Mouse (Mus musculus) brown adipose tissue, adult 24 weeks (tissue): ENCODE data around the gene Mad1l1. TPM values are rescaled to one million over a fixed set of nuclear protein-coding genes. Genes with fewer than 3 reads are reported as not detected.

Experiments used
- H3K27ac ChIP-seq: fragments of 200-500 bp; replicated peaks from 2 replicates; pipeline ENCODE4 v1.5.1; 2012; ENCODE audit warnings: low read depth, mild to moderate bottlenecking, low read length
- H3K4me1 ChIP-seq: fragments of 200-500 bp; 2 replicates; pipeline ENCODE4 v1.6.1; 2012; ENCODE audit warnings: low read length, mixed read lengths; ENCODE audit not compliant: control insufficient read depth, insufficient read depth, insufficient read length
- H3K4me3 ChIP-seq: fragments of 200-500 bp; 2 replicates; pipeline ENCODE4 v1.5.1; 2012; ENCODE audit warnings: low read depth, mild to moderate bottlenecking, low read length, moderate library complexity; ENCODE audit not compliant: insufficient read depth
- polyA plus RNA-seq: library from polyadenylated mRNA; stranded (reverse); fragments of >200 nt; gene quantifications from 2 replicates; pipeline ENCODE4 v1.2.4, GENCODE M21; 2012; ENCODE audit not compliant: missing spikeins, insufficient read depth, insufficient read length

Mad1l1 gene
- polyA plus RNA-seq, 1 experiment: 2.7 TPM

GRCm38 (mm10) chr5:140055431-140055830 lies 265.9 kb downstream of the Mad1l1 start:
- no peak overlapping the region for H3K4me3 ChIP-seq
- H3K4me1 ChIP-seq: peaks cover 3% of the 10 kb centered on the region; the same call in 1 of the 2 replicates
- no peak overlapping the region for H3K27ac ChIP-seq

DNA sequence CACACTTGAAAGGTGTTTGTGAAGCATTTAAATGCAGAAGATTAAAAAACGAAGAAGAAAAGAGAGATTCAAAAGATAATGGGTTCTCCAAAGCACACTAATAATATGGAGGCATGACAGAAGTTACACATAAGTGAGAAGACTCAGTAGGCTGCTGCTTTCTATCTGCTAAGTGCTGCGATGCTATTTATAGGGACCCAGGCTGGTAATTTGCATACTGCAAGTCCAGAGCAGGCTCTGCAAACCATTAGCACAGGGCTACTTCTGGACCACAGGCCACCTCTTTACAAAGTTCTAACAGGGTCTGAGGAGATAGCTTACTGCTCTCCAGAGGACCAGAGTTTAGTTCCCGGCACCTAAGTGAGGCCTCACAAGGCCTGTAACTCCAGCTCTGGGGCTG lies 267.7 kb downstream of the Mad1l1 start:
- no peak overlapping the region for H3K4me3 ChIP-seq

DNA sequence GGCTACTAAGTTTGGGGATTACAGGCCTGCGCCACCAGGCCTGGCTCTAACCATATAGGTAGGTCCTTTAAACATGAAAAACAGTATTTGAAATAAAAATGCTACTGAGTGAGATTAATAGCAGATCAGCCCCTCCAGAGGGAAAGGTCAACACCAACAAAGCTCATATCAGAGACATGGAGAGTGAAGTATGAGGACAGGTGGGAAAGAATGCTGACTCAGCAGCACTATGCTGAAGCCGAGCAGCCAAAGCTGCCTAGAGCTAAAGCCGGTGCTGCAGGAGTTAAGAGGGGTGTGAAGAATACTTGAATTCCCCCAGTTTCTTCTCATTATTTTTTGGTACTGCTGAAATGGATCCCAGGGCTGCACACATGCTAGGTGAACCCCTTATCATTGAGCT lies 268.9 kb downstream of the Mad1l1 start:
- peaks cover 3% of the 10 kb centered on the region; the same call in 1 of the 2 replicates for H3K4me1 ChIP-seq
- no peak overlapping the region for H3K4me3 ChIP-seq
- H3K27ac ChIP-seq: no peak overlapping the region

More for the DNA sequence above, 267.7 kb downstream of the Mad1l1 start:
- peaks cover 3% of the 10 kb centered on the region; the same call in 1 of the 2 replicates for H3K4me1 ChIP-seq
- H3K27ac ChIP-seq: no peak overlapping the region

GRCm38 (mm10) chr5:140045453-140045852 lies 275.9 kb downstream of the Mad1l1 start:
- no peak overlapping the region for H3K27ac ChIP-seq

GRCm38 (mm10) chr5:140043002-140043401 lies 278.4 kb downstream of the Mad1l1 start:
- H3K4me1 ChIP-seq: no peaks in the 10 kb centered on the region
- no peak overlapping the region for H3K27ac ChIP-seq
- H3K4me3 ChIP-seq: no peak overlapping the region

More at GRCm38 (mm10) chr5:140045453-140045852, 275.9 kb downstream of the Mad1l1 start:
- no peak overlapping the region for H3K4me3 ChIP-seq
- no peaks in the 10 kb centered on the region for H3K4me1 ChIP-seq

- H3K27ac ChIP-seq: no peak overlapping the region
- no peaks in the 10 kb centered on the region for H3K4me1 ChIP-seq
- no peak overlapping the region for H3K4me3 ChIP-seq
Observed at GRCm38 (mm10) chr5:140042002-140042611, 279.2 kb downstream of the Mad1l1 start.

GRCm38 (mm10) chr5:140041055-140041454 lies 280.3 kb downstream of the Mad1l1 start:
- no peak overlapping the region for H3K4me3 ChIP-seq

DNA sequence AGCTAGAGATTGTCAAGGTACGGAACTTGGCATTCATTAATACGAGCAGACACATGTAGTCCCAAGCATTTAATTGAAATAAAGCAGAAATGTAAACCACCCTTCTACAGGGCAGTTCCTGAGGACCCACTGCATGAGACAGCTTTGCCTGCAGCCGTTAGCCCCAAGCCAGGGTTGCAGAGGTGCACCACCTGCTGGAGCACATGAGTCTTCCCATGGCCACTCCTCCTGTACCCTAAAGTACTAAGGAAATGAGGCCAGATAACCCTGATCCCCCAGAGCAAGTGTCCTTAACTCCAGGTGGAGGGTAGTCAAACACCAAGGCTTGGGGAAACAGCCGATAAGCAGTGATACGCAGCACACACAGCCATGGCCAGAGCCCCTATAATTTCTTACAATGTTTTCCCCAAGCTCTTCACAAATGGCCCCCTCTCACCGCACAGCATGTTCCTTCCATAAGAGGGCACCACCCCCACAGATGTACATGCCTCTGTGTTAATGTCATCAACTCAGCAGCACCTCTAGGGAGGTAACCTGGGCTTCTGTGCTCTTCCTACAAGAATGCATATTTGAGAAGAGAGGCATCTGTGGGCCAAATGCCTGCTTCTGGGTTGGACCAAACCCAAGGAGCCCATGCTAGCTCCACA lies 283.6 kb downstream of the Mad1l1 start:
- no peaks in the 10 kb centered on the region for H3K4me1 ChIP-seq
- H3K27ac ChIP-seq: no peak overlapping the region
- H3K4me3 ChIP-seq: no peak overlapping the region

More at GRCm38 (mm10) chr5:140041055-140041454, 280.3 kb downstream of the Mad1l1 start:
- Histone ChIP-seq H3K27ac (no peak overlapping the region), H3K4me1 (no peaks in the 10 kb centered on the region)

GRCm38 (mm10) chr5:140035641-140036040 lies 285.7 kb downstream of the Mad1l1 start:
- Histone ChIP-seq H3K4me1 (no peaks in the 10 kb centered on the region), H3K27ac (no peak overlapping the region), H3K4me3 (no peak overlapping the region)

GRCm38 (mm10) chr5:140035025-140035330 lies 286.4 kb downstream of the Mad1l1 start:
- Histone ChIP-seq H3K4me1 (no peaks in the 10 kb centered on the region), H3K27ac (no peak overlapping the region), H3K4me3 (no peak overlapping the region)

DNA sequence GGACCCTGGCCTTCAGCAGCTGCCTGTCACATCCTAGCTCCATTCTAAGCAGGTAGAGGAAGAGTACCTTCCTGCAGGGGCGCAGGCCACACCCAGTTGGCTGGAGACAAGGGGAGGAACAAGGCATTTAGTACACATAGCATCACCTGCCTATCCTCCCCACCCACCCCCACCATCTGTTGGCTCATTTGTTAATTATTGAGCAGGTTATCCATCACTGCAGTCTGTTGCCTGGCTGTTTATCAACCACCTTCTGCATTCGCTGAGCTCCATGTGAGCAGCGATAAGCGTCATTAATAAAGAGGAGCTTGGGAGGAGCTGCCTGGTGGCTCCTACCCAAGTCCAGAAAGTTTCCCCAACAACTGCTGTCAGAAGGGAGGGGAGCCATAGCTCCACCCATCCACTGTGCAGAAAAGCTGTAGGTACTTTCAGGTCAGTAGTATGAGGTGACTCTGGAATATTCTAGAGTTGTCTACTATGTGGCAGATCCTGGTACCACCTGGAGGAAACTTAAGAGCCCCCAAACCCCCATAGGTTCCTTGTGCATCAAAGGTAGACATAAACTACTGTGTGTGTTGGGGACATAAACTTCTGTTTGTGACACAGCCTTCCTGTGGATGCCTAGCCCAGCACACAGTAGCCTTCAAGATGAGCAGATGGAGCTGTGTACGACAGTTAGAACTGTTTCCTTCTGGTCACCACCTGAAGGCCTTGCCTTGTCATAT lies 286.9 kb downstream of the Mad1l1 start:
- Histone ChIP-seq H3K27ac (no peak overlapping the region), H3K4me1 (no peaks in the 10 kb centered on the region), H3K4me3 (no peak overlapping the region)

DNA sequence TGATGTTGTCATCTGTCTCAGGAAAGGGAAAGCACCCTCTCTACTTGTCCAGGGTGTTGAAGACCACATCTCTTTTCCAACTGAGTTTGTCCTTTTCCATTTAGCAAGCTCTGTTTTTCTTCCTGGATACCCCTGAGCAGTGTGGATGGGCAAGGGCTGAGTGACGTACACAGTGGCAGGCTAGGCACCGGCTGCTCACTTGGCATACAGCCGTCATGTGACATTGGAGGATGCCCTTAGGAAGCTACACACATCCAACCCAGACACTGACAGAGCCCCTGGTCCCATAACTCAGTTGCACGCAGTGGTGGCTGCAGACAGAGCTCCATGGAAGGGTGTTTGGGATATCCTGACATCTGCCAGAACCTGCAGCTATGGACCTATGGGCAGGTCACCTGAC lies 295.0 kb downstream of the Mad1l1 start:
- Histone ChIP-seq H3K4me3 (no peak overlapping the region), H3K4me1 (peaks cover 12% of the 10 kb centered on the region), H3K27ac (no peak overlapping the region)

GRCm38 (mm10) chr5:140025301-140025700 lies 296.1 kb downstream of the Mad1l1 start:
- no peak overlapping the region for H3K4me3 ChIP-seq
- H3K4me1 ChIP-seq: peaks cover 12% of the 10 kb centered on the region
- no peak overlapping the region for H3K27ac ChIP-seq

DNA sequence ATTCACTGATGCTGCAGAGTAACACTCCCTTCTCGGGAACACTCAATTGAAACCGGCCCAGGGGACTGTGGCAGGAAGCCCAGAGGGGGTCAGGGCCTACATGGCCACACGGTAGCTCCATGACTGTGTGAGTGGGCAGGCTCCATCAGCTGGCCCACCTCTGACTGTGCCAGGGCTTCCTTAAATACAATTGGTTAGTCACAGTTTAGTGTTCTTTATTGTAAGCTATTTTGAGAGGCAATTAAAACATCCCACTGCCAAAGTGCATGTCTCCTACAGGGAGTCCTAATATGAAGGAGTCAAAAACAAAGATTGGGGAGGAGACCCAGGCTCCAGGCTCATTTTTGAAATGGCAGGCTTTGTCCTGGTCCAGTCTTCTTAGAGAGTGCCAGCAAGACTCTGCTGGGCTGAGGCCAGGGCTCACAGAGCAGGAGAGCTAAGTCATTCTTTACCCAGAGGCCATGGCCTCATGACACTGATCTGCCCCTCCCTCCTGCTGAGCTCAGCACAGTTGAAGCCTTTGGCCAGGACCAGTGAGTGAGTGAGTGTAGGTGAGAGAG lies 297.3 kb downstream of the Mad1l1 start:
- no peak overlapping the region for H3K27ac ChIP-seq
- peaks cover 12% of the 10 kb centered on the region for H3K4me1 ChIP-seq
- H3K4me3 ChIP-seq: no peak overlapping the region

DNA sequence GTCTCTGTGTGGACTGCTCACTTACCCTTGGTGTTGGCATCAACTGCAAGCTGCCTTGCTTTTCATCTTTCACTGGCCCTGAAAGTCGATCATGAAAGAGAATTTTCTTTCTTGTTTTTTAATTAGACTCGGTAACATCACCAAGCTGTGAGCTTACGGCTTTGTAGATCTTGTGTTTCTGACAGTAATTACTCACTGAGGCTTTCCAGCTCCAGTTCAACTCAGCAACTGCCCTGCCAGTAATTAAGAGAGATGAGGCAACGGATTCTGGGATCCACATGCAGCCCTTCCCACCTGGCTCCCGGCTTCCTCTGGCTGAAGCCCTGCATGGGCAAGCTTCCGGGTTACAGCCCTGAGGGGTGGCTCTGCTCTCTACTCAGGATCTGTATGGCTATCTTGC lies 298.5 kb downstream of the Mad1l1 start:
- Histone ChIP-seq H3K4me3 (no peak overlapping the region), H3K27ac (no peak overlapping the region), H3K4me1 (peaks cover 12% of the 10 kb centered on the region)
